Mouse (Mus musculus): ENCODE measurements at regions not wholly inside any gene's neighbourhood (a gene's known extent, or its start where the extent isn't known, plus 50 kb on each side); places are given as distances from the start of the nearest gene placed in this dataset.

- Histone ChIP-seq H3K27ac (ENCODE audit: low read length) (no peak overlapping the region), H3K9me3 (ENCODE audit: low read length) (no peaks in the 10 kb centered on the region), H3K4me1 (ENCODE audit: insufficient read depth, low read length) (peaks cover 8% of the 10 kb centered on the region), H3K4me2 (replicated peaks; ENCODE audit: low read depth, low read length) (no peak overlapping the region), H3K27me3 (ENCODE audit: insufficient read depth, low read length) (no peaks in the 10 kb centered on the region), H3K36me3 (ENCODE audit: insufficient read depth, low read length) (no peaks in the 10 kb centered on the region), H3K4me3 (ENCODE audit: low read length) (no peak overlapping the region), H3K9ac (replicated peaks; ENCODE audit: low read length) (no peak overlapping the region)
- 27% methylated on average over 8 of the region's 8 CpGs for WGBS
- peak; percentile 90 for ATAC-seq (ENCODE audit: low FRiP score, low TSS enrichment)
Observed at GRCm38 (mm10) chr10:31252584-31253381, 60.4 kb upstream of the Hddc2 start.

DNA sequence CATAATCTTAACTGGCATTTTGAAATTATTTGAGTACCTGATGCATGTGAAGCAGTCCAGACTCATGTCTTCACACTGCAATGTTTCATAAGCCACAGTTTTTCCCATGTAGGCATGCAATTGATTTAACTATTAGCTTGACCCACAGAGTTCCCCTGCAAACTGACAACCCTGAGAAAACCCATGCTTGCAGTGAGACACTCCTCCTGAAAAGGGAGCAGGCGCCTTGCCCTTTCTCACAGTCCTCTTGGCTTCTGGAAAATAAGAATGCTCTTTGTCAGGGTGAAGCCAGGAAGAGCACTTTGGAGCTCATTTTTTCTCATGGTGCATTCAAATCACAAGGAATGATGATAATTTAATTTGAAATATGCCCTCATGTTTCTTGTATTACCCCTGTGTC is 56.2 kb upstream of the Hddc2 start:
- no peak for ATAC-seq (ENCODE audit: low FRiP score, low TSS enrichment)
- Histone ChIP-seq H3K4me2 (replicated peaks; ENCODE audit: low read depth, low read length) (no peak overlapping the region), H3K4me1 (ENCODE audit: insufficient read depth, low read length) (peaks cover 8% of the 10 kb centered on the region), H3K9ac (replicated peaks; ENCODE audit: low read length) (no peak overlapping the region), H3K4me3 (ENCODE audit: low read length) (no peak overlapping the region), H3K27me3 (ENCODE audit: insufficient read depth, low read length) (no peaks in the 10 kb centered on the region), H3K36me3 (ENCODE audit: insufficient read depth, low read length) (no peaks in the 10 kb centered on the region), H3K9me3 (ENCODE audit: low read length) (no peaks in the 10 kb centered on the region), H3K27ac (ENCODE audit: low read length) (peak overlapping the region; percentile 3; the same call in 1 of the 2 replicates)
- WGBS, result 67% methylated on average over 1 of the region's 1 CpGs

- no peak overlapping the region for H3K27ac ChIP-seq (ENCODE audit: low read length)
- H3K36me3 ChIP-seq (ENCODE audit: insufficient read depth, low read length), result no peaks in the 10 kb centered on the region
- no peak overlapping the region for H3K9ac ChIP-seq (replicated peaks; ENCODE audit: low read length)
- 59% methylated on average over 1 of the region's 1 CpGs for WGBS
- H3K4me3 ChIP-seq (ENCODE audit: low read length), result no peak overlapping the region
- no peaks in the 10 kb centered on the region for H3K27me3 ChIP-seq (ENCODE audit: insufficient read depth, low read length)
- H3K9me3 ChIP-seq (ENCODE audit: low read length), result no peaks in the 10 kb centered on the region
- no peak overlapping the region for H3K4me2 ChIP-seq (replicated peaks; ENCODE audit: low read depth, low read length)
- H3K4me1 ChIP-seq (ENCODE audit: insufficient read depth, low read length), result peaks cover 8% of the 10 kb centered on the region
- ATAC-seq (ENCODE audit: low FRiP score, low TSS enrichment), result no peak
Observed at GRCm38 (mm10) chr10:31257611-31258010, 55.6 kb upstream of the Hddc2 start.

GRCm38 (mm10) chr10:31260914-31261313 is 52.3 kb upstream of the Hddc2 start:
- no peak overlapping the region for H3K4me3 ChIP-seq (ENCODE audit: low read length)
- no peaks in the 10 kb centered on the region for H3K36me3 ChIP-seq (ENCODE audit: insufficient read depth, low read length)
- no peak overlapping the region for H3K4me2 ChIP-seq (replicated peaks; ENCODE audit: low read depth, low read length)
- H3K27ac ChIP-seq (ENCODE audit: low read length), result 0 out of 2 replicates have a peak overlapping the region, but pooled peaks have one; percentile 6
- no peaks in the 10 kb centered on the region for H3K27me3 ChIP-seq (ENCODE audit: insufficient read depth, low read length)
- 0 out of 2 replicates have a peak, but pooled peaks have one; percentile 15 for ATAC-seq (ENCODE audit: low FRiP score, low TSS enrichment)
- no peak overlapping the region for H3K9ac ChIP-seq (replicated peaks; ENCODE audit: low read length)
- no peaks in the 10 kb centered on the region for H3K9me3 ChIP-seq (ENCODE audit: low read length)
- peaks cover 4% of the 10 kb centered on the region; the same call in 1 of the 2 replicates for H3K4me1 ChIP-seq (ENCODE audit: insufficient read depth, low read length)
- 59% methylated on average over 7 of the region's 7 CpGs for WGBS

Data from kidney, embryonic 16.5 days (tissue).